Mouse (Mus musculus) midbrain, embryonic 14.5 days (tissue): ENCODE data around the gene Opalin. TPM values are rescaled to one million over a fixed set of nuclear protein-coding genes. Genes with fewer than 3 reads are reported as not detected.

ENCODE experiments used
- ATAC-seq: fragments of 200-750 bp; cut with Nextera tagmentation; 2 replicates; pipeline ENCODE4 v1.8.0; 2017; ENCODE audit warnings: moderate number of reproducible peaks, moderate library complexity; ENCODE audit not compliant: low FRiP score, low TSS enrichment
- DNase-seq: peaks from one replicate; pipeline ENCODE4 v3.0.0-alpha.2; 2015
- H3K27ac ChIP-seq: fragments of 300-500 bp; sonication (generic); replicated peaks from 2 replicates; pipeline ENCODE4 v1.5.1; 2014; ENCODE audit warnings: mild to moderate bottlenecking, low read depth, low read length, moderate library complexity
- H3K27me3 ChIP-seq: fragments of 300-500 bp; sonication (generic); 2 replicates; pipeline ENCODE4 v1.6.1; 2014; ENCODE audit warnings: low read length, control low read depth, mixed read lengths; ENCODE audit not compliant: control insufficient read depth, insufficient read depth
- H3K36me3 ChIP-seq: fragments of 300-500 bp; sonication (generic); 2 replicates; pipeline ENCODE4 v1.6.1; 2014; ENCODE audit warnings: low read length, control low read depth; ENCODE audit not compliant: control insufficient read depth, insufficient read depth
- H3K4me1 ChIP-seq: fragments of 300-500 bp; sonication (generic); 2 replicates; pipeline ENCODE4 v1.6.1; 2014; ENCODE audit warnings: mild to moderate bottlenecking, antibody characterized with exemption, low read length, control low read depth; ENCODE audit not compliant: control insufficient read depth, insufficient read depth
- H3K4me2 ChIP-seq: fragments of 300-500 bp; sonication (generic); 2 replicates; pipeline ENCODE4 v1.6.1; 2014; ENCODE audit warnings: mild to moderate bottlenecking, low read length, moderate library complexity
- H3K4me3 ChIP-seq: fragments of 300-500 bp; sonication (generic); replicated peaks from 2 replicates; pipeline ENCODE4 v1.5.1; 2014; ENCODE audit warnings: low read depth, low read length
- H3K9ac ChIP-seq: fragments of 300-500 bp; sonication (generic); replicated peaks from 2 replicates; pipeline ENCODE4 v1.6.1; 2014; ENCODE audit warnings: mild to moderate bottlenecking, low read length, moderate library complexity
- H3K9me3 ChIP-seq: fragments of 300-500 bp; sonication (generic); 2 replicates; pipeline ENCODE4 v1.6.1; 2016; ENCODE audit warnings: low read length, control low read depth, mixed read lengths; ENCODE audit not compliant: control insufficient read depth
- WGBS: fragments of 180-500 bp; shearing (Covaris S2); extraction: QIAGEN DNeasy Blood & Tissue Kit; methylation state at CpG from one replicate; pipeline ENCODE4 v1.1.7; 2014; 5-methylcytosine and 5-hydroxymethylcytosine counted together
- polyA plus RNA-seq: library from polyadenylated mRNA; unstranded; fragments of >200 nt; fragmentation: Nextera tagmentation; extraction: Ambion mirVana; gene quantifications from 2 replicates; pipeline ENCODE4 v1.2.1, GENCODE M21; 2014

Opalin gene
- polyA plus RNA-seq, 1 experiment from 2014 or later: not detected

DNA sequence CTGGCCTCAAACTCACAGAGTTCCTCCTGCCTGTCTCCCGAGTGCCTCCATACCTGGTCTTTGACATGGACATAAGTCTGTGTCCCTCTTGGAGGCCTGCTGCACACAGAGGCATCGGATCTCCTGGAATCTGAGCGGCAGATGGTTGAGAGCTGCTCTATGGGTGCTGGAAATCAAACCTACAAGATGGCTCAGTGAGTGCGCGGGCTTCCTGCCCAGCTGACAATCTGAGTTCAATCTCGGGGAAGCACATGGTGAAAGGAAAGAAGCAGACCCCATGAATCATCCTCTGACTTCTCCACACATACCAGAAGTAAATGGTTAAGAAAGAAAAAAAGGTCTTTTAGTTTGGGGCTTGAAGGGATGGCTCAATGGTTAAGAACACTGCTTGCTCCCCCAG is 45.0 kb downstream of the Opalin start:
- no peak overlapping the region for H3K4me3 ChIP-seq
- H3K9me3 ChIP-seq: no peaks in the 10 kb centered on the region
- no peak overlapping the region for H3K4me2 ChIP-seq
- no peak overlapping the region for H3K9ac ChIP-seq
- no peaks in the 10 kb centered on the region for H3K27me3 ChIP-seq
- no peaks in the 10 kb centered on the region for H3K36me3 ChIP-seq
- ATAC-seq (no peak), DNase-seq (no peak)
- no peaks in the 10 kb centered on the region for H3K4me1 ChIP-seq
- H3K27ac ChIP-seq: no peak overlapping the region
- 91% methylated on average over 6 of the region's 6 CpGs for WGBS

DNA sequence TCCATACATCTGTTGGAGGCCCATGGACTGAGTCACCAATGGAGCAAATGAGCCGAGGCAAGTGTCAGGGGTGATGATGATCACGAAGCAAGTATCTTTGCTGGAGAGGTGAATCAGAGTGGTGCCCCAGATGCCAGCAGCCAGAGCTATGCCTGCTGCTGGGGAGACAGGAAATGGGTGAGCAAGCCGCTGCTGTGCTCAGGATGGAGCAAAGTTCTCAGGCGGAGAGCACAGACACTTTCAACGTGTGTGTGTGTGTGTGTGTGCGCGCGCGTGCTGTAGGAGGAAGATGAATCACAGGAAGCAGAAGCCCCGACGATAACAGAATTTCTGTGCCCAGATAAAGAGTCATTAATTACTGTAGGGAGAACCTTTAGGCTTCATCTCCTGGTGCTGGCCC is 45.9 kb downstream of the Opalin start:
- Histone ChIP-seq H3K27ac (no peak overlapping the region), H3K4me3 (no peak overlapping the region), H3K27me3 (no peaks in the 10 kb centered on the region), H3K4me1 (no peaks in the 10 kb centered on the region), H3K36me3 (no peaks in the 10 kb centered on the region), H3K9ac (no peak overlapping the region), H3K4me2 (no peak overlapping the region), H3K9me3 (no peaks in the 10 kb centered on the region)
- no peak for DNase-seq
- 87% methylated on average over 11 of the region's 11 CpGs for WGBS
- no peak for ATAC-seq

DNA sequence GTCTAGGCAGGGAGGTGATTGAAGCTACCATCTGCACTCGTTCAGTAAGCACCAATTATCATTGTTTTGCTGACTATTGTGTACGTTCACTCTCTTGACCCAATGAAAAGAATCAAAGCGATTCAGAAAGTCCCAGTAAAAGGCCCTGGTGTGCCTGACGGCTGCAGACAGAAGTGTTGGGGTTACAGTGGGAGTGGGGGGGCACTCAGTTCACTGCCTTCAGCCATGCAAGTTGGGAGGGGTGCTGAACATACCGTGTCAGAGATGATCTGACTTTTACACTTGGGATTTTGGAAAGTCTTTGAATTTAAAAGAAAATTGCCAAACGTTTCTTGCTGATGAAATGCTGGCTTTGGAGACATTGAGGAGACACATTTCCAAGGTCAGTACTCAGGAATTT is 46.8 kb downstream of the Opalin start:
- ATAC-seq (no peak), DNase-seq (no peak)
- H3K9ac ChIP-seq: no peak overlapping the region
- H3K27ac ChIP-seq: no peak overlapping the region
- H3K36me3 ChIP-seq: no peaks in the 10 kb centered on the region
- H3K4me2 ChIP-seq: no peak overlapping the region
- H3K4me3 ChIP-seq: no peak overlapping the region
- 52% methylated on average over 6 of the region's 6 CpGs for WGBS
- H3K9me3 ChIP-seq: no peaks in the 10 kb centered on the region
- H3K4me1 ChIP-seq: no peaks in the 10 kb centered on the region
- no peaks in the 10 kb centered on the region for H3K27me3 ChIP-seq

DNA sequence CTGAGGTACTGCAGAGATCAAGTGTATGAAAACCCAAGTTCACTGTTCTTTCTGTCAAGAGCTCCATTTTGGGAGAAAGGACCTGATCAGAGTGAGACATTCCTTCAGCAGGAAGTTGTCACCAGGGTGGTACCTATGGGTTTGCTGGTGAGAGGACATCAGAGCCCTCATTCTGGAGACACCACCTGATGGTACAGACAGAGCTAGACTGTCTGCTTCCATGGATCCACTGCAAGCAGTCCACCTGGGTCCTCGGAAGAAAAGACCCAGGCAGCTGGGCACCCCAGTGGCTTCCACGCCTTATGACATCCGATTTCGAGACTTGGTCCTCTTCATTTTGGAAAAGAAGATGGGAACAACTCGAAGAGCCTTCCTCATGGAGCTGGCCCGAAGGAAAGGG is 47.7 kb downstream of the Opalin start, which contains the start of gene Dntt:
TSS of gene Dntt (plus strand) at position 57 of the 400 bp plus-strand sequence.
- DNase-seq (no peak), ATAC-seq (no peak)
- Histone ChIP-seq H3K4me2 (no peak within 1 kb of the TSS), H3K4me3 (no peak within 1 kb of the TSS), H3K9me3 (no peaks in the 10 kb centered on the region), H3K4me1 (no peaks in the 10 kb centered on the region), H3K27ac (no peak within 1 kb of the TSS), H3K36me3 (no peaks in the 10 kb centered on the region), H3K9ac (no peak within 1 kb of the TSS), H3K27me3 (no peaks in the 10 kb centered on the region)
- WGBS: 89% methylated on average over 6 of the region's 6 CpGs

DNA sequence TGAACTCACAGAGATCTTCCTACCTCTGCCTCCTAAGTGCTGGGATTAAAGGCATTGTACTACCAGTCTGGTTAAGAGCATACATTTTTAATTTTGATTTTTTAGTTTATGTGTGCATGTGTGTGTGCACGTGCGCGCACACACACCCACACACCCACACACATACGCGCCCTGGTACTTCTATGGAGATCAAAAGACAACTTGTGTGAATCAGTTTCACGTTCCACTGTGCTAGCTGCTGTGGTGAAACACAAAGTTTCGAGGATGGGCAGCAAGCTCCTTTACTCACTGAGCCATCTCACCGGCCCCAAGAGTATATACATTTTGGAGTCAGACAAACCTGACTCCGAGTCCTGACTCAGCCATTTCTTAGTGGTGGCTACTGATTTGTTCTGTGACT is 49.3 kb downstream of the Opalin start:
- Histone ChIP-seq H3K36me3 (no peaks in the 10 kb centered on the region), H3K27ac (no peak overlapping the region), H3K4me3 (no peak overlapping the region), H3K27me3 (no peaks in the 10 kb centered on the region), H3K9ac (no peak overlapping the region), H3K4me2 (no peak overlapping the region), H3K9me3 (no peaks in the 10 kb centered on the region), H3K4me1 (no peaks in the 10 kb centered on the region)
- no peak for ATAC-seq
- 95% methylated on average over 9 of the region's 9 CpGs for WGBS
- DNase-seq: no peak

DNA sequence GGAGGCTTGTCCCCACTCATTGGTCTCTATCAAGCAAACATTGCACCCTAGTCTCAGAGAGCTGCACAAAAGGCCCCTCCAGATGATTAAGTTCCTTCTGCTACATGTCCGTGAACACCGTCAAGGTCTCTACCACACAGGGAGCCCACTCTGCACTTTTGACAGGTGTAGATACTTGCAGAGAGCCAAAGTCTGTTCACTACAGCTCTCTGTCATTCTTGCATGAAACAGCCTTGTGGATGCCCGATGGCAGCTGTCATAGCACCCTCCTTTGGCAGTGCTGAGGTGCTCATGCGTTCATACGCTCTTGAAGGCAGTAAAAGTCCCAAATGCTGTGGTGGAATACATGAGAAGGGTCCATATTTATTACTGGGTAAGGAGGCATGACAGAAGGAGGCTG is 49.9 kb downstream of the Opalin start:
- Histone ChIP-seq H3K27ac (no peak overlapping the region), H3K4me3 (no peak overlapping the region), H3K9me3 (no peaks in the 10 kb centered on the region), H3K9ac (no peak overlapping the region), H3K4me2 (no peak overlapping the region), H3K27me3 (no peaks in the 10 kb centered on the region), H3K4me1 (no peaks in the 10 kb centered on the region), H3K36me3 (no peaks in the 10 kb centered on the region)
- WGBS: 90% methylated on average over 5 of the region's 5 CpGs
- ATAC-seq (no peak), DNase-seq (no peak)

DNA sequence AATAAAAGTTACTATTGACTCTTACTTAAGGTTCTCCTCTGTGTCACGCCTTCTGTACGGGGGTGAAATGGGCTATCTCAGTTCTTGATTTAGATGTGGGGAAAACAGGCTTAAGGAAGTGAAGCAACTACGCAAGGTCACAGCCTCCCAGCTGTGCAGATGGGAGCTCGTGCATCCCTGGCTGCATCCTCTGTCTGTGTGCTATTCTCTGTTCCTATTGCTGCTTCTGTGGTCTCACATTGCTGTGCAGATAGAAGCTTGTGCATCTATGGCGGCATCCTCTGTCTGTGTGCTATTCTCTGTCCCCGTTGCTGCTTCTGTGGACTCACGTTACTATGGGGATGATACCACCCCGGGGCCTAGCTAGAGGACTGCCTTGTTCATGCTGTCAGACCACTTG is 50.4 kb downstream of the Opalin start:
- Histone ChIP-seq H3K27me3 (no peaks in the 10 kb centered on the region), H3K4me2 (no peak overlapping the region), H3K36me3 (no peaks in the 10 kb centered on the region), H3K9ac (no peak overlapping the region), H3K9me3 (no peaks in the 10 kb centered on the region), H3K4me3 (no peak overlapping the region), H3K27ac (no peak overlapping the region), H3K4me1 (no peaks in the 10 kb centered on the region)
- ATAC-seq: no peak
- DNase-seq: no peak
- 83% methylated on average over 8 of the region's 8 CpGs for WGBS

DNA sequence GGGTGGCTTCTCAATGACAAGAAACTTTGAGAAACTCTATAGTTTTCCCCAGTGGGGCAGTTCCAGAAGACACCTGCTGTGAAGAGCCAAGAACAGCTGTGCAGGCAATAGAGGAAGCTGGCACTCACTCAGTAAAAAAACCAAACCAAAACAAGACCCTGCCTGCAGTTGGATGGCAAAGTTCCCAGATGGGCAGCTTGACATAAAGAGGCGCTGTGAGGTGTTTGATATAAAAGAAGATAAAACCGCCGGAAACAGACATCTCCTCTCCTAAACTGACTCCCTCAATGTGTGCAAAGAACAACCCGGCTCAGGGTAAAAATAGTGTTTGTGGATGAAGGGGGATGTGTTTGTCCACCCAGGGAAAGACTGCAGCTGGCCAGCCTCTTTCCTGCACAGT is 54.7 kb downstream of the Opalin start:
- ATAC-seq (no peak), DNase-seq (no peak)
- 92% methylated on average over 4 of the region's 4 CpGs for WGBS
- Histone ChIP-seq H3K4me3 (no peak overlapping the region), H3K27me3 (no peaks in the 10 kb centered on the region), H3K27ac (no peak overlapping the region), H3K4me2 (no peak overlapping the region), H3K9me3 (no peaks in the 10 kb centered on the region), H3K4me1 (no peaks in the 10 kb centered on the region), H3K36me3 (no peaks in the 10 kb centered on the region), H3K9ac (no peak overlapping the region)

DNA sequence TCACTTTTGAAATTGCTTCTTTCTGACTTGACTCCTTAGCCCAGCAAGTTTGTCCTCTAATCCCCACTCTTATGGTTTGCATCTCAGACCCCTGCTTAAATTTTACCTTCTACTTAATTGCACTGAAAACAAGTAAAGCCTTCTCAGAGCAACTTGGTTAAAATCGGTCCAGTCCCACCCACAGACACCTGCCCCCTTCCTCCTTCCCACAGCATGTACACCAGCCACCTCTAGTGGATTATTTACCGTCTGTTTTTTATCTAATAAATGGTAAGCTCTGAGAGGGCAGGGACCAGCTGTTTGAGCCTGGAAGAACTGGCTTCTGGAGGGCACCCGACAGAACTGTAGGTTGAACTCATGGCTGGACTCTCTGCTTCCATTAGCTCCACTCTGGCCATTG is 56.4 kb downstream of the Opalin start:
- ATAC-seq (no peak), DNase-seq (no peak)
- 79% methylated on average over 3 of the region's 3 CpGs for WGBS
- no peak overlapping the region for H3K9ac ChIP-seq
- no peak overlapping the region for H3K4me3 ChIP-seq
- no peaks in the 10 kb centered on the region for H3K4me1 ChIP-seq
- no peak overlapping the region for H3K27ac ChIP-seq
- no peaks in the 10 kb centered on the region for H3K36me3 ChIP-seq
- H3K9me3 ChIP-seq: no peaks in the 10 kb centered on the region
- no peak overlapping the region for H3K4me2 ChIP-seq
- no peaks in the 10 kb centered on the region for H3K27me3 ChIP-seq
